Mouse (Mus musculus) neural tube, embryonic 10.5 days (tissue): ENCODE measurements around the gene Mras.
A peak's percentile ranks its signal among the peaks of the same experiment; 100 is the strongest.

Source experiments
- DNase-seq: peaks from one replicate; pipeline ENCODE4 v3.0.0-alpha.2; 2017; ENCODE audit warnings: low spot score; ENCODE audit errors: extremely low spot score

Mras gene

DNA sequence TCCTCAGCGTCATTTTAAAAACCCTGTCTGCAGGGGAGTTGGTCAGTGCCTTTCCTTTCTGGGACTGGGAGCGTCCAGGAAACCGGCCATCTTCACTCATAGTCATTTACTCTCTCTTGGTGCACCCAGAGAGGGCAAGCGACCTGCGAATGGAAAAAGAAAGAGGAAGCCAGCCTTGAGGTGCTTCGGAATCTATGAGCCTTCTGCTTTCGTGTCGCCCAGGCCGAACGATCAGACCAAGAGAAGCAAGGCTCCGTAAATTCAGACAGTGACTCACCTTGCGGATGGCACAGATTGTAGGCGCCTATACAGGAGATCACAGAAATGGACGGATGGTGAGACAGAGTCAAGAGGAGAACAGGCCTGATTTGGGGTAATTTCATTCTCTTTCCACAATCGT is 78.2 kb downstream of the Mras start:
- no peak for DNase-seq

DNA sequence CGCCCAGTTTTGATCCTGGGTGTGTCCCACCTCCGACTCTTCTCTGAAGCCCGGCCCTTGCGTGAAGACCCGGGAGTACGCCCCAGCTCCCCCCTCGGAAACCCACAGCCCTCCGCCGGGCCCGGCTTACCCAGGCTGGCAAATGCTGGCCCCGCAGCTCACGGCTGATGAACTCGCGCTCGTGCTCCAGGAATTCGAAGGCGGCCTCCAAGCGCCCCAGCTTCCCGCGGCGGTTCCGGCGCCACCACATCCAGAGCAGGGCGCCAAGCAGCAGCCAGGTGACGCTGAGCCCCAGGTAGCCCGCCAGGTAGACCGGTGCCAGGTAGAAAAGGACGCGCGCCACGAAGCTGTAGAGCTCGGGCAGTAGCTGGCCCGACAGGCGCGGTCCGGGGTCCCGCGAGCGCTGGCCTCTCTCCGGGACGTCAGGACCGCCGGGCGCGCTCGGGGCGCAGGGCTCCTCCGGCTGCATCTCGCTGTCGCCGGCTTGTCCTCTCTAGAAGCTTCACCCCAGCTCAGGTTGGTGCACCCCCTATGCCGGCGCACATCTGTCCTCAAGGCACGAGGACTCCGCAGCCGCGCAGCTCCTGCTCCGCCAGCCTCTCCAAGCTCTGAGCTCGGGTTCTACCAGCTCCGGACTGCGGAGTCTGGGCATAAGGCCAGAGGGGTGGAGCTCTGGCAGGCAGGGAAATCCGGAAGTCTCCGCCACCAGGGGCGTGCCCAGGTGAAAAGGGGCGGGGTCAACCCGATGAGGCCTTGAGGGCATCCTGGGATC is 79.1 kb downstream of the Mras start, which contains the start of gene Esyt3:
Esyt3 (minus strand) TSS at position 637 of the 772 bp plus-strand sequence.
- peak; percentile 58 for DNase-seq

DNA sequence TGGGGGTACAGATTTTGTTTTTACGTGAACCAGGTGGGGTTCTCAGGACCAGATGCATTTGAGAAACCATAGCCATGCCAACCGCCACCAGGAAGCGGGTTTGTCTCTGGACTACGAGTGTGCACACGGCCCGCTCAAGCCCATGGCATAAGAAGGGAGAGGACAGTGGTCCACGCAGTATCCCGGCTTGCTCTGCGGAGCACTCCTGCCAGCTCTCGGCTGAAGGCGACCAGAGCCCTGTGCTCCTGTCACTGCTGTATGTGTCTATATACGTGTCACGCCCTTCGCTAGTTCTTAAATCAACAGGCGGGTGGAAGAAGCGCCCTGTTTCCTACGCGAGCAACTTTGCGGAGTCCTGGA is 79.6 kb downstream of the Mras start:
- DNase-seq: no peak

DNA sequence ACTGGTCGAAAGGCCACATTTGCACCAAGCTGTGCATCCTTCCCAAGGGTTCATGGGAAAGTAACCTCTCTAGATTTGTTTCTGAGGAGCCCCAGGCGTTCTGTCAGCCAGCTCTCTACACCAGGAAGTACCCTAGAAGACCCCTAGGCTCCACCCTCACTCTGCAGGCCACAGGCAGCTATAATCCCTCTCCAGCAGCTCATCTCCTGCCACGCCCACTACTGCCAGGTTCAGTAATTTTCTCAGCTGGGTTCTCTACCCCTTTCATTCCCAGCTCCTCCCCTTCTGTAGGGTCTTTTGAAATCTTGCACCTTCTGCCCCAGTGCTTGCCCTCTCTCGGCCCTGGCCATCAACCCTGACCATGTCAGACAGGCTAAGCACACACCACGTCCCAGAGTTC is 81.2 kb downstream of the Mras start:
- no peak for DNase-seq

DNA sequence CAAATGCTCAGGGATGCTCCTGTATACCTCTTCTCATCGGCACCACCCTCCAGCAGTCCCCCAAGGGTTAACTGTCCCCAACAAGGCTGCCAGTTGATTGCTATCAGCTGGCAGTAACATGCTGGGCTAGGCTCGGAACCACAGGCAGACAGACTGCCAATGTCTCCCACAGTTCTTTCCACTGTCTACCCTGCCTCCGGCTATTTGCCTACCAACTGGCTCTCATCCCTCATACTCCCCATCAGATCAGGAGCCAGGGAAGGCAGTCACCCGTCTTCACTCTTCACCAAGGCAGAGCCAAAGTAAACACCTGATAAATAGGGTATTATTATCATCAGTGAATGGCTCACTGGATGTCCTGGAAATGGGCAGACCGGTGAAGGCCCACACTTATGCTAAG is 82.4 kb downstream of the Mras start:
- DNase-seq: no peak

DNA sequence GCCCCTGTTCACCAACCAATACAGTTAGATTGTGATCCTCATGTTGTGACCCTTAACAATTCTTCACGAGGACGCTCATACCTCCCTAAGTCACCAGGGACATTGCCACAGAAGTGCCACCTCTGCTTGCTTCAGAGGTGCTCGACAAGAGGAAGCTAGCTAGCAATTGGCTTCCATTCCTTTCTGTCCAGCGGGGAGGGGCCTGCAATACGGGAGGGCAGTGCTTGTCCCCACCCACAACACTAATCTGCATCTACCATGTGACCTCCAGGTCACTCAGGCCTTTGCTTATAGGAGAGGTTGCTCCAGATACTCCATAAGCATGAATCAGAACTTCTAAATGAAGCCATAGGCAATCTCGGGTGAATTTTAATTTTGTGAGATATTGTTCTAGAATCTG is 83.8 kb downstream of the Mras start:
- DNase-seq: no peak

DNA sequence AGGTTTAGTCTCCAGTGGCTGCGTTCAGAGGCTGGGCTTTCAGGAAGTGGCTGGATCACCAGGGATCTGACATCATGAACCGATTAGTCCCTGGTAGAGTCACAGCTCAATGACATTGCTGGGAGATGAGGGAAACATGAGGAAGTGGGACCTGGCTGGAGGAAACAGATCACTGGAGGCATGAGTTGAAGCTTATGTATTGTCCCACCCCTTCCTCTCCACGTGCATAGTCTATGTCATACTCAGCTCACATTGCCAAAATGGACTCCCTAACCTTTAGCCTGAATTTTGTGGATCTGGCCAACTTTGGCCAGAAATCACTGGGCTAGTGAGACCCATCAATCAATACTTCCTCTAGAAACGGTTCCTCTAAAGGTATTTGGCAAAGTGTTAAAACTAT is 84.2 kb downstream of the Mras start:
- DNase-seq: no peak

DNA sequence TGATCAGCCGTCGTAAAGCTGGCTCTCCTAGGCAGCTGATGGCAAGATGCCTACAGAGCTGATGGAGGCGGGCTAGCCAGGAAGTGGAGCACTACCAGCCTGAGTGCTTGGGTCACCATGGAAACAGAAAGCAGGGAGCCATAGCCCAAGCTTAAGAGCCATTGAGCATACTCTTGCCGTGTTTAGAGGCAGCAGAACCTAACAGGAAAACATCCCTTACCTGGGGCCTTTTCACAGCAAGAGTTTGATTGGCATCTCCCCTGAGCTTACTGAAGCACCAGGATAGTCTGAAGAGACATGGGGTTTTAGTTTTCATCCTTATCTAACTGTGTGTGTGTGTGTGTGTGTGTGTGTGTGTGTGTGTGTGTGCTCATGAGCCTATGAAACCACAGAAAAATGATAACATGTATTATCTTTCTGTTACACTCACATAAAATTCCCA is 91.8 kb downstream of the Mras start:
- DNase-seq: no peak

DNA sequence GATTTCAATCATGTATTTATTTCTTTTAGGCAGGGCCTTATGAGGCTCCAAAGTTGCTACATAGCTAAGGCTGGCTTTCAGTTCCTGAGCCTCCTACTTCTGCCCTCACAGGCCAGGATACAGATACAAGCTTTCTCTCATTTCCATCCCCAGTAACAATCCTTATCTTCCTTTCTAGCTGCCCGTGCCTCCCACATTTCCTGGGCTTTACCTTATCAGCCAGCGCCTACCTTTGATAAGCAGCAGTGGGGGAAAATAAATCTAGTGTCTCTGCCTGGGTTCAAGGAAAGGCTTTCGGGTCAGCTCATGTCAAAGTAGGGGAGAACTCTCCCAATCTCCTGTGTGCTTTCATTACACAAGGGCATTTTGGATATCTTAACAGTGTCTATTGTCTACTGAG is 95.6 kb downstream of the Mras start:
- DNase-seq: no peak

DNA sequence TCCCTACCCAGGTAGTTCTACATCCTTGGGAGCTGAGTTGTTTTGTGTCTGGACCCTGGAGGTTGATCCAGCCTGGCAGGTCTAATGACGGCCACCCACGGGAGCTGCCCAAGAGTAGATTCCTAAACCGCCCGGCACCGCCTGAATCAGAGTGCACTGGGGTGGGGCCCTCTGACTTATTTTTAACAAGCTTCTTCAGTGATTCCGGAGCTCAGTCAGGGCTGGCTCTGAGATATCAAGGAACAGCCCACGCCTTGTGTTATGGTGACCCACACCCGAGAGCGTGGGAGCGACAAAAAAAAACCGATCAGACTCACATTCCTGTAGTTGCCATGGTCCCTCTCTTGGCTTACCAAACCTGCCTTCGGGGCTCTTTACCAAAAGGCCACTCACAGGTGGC is 97.1 kb downstream of the Mras start:
- no peak for DNase-seq

DNA sequence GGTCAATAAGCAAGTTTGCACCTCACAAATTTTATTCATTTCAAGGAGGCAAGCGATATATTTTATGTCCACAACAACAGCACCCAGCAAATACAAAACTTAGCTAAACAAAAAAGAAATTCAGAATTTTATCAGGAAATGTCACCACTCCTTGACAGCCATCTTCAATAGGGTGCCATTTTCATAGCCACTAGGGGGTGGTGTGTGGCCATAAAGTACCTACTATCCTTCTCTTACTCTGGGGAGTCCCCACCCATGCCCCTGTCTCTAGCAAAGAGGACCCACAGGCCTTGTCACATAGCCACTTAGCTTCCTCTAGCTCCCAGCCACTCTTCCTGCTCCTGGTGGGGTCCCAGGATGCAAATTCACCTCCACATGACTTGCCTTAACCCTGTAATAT is 98.0 kb downstream of the Mras start:
- no peak for DNase-seq

DNA sequence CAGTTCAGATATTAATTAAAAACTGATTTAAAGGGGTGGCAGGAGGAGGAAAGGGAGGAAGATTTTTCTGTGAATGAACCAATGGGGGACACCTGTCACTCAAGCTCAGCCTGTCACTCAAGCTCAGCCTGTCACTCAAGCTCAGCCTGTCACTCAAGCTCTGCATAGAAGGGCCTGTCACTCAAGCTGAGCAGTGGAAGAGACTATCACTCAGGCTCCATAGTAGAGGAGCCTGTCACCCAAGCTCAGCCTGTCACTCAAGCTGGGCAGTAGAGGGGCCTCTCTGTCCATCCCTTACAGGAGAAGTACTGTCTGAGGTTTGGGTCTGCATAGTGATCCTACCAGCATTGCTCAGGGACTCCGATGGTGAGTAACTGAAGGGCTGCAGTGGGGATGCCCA is 98.9 kb downstream of the Mras start:
- no peak for DNase-seq

DNA sequence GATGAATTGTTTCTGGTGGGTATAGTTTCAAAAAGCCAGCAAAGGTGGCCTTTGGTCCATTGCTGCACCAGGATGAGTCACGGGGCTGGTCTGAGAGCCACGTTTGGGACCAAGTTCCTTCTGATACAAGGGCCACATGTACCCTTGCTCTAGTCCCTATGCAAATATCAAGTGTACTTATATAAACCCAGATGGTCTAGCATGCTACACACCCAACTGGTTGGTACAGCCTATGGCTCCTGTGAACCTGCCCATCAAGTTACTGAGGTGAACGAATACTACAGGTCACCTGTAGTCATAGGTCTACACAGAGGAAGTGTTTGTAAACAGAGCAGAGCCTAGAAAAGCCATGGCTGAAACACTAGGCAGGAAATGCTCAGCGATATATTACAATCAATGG is 100.6 kb downstream of the Mras start:
- DNase-seq: no peak
